Mouse (Mus musculus) liver, adult 2 months (tissue): ENCODE measurements around the gene Zfp54.
"Not testable (repeated sequence)": the region's sequence is repeated elsewhere in the genome, so short reads cannot be mapped to it uniquely, and the experiment has no call there.

Experiments used
- CTCF ChIP-seq: fragments of 200-500 bp; IDR thresholded peaks from 2 replicates; pipeline ENCODE4 v1.5.1; 2011; ENCODE audit warnings: low read depth, low read length, control low read depth
- POLR2A ChIP-seq: fragments of 200-500 bp; IDR thresholded peaks from 2 replicates; pipeline ENCODE4 v1.6.1; 2011; ENCODE audit warnings: low read length, control low read depth; ENCODE audit not compliant: insufficient read depth; ENCODE audit errors: extremely low read depth

DNA sequence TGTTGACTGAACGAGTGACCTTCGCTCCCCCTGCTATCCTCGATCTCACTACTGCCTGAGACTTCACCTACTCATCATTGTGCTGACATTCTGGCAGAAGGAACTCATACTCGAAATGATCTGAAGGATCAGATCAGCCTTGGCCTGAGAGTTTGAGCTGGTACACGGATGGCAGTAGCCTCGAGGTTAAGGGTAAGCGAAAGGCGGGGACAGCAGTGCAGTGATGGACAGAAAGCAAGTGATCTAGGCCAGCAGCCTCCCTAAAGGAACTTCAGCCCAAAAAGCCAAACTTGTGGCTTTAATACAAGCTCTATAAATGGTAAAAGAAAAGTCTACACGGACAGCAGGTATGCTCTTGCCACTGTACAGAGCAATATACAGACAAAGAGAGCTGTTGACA is 53.3 kb downstream of the Zfp54 start:
- not testable (repeated sequence) for TF ChIP-seq CTCF, POLR2A
